Mouse (Mus musculus): Measurements from ENCODE around the gene Col28a1.
"Not testable (repeated sequence)": the region's sequence is repeated elsewhere in the genome, so short reads cannot be mapped to it uniquely, and the experiment has no call there.

Gene Col28a1

DNA sequence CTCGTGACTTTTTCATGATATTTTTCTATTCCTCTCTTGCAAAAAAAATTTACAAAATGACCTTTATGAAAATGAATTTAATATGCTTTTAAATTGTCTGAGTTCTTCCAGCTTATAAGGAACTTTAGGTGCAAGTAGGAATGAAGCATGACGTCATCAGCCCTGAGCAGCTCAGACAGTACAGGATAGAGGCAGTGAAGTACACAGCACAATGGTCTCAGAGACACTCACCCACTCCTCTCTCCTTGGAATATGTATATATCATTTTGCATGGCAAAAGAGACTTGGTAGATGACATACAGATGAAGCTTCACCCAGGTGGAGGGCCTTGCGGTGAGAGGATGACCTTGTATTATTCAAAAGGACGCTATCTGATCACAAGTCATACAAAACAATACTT is 197.7 kb downstream of the Col28a1 start:
- DNase-seq (ENCODE audit: low spot score in 2 of 2) = no peak

DNA sequence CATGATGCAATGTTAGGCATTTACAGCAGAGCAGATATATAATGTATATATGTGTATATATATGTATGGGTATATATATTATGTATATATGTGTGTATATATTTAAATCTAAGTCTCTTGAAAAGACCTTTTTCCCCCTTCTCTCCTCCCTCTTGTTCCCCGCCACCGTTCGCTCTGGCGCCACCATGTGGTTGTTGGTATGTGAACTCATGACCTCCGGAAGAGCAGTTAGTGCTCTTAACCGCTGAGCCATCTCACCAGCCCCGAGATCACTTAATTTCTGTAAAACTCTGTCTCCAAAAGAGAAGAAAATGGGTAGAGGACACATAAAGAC is 208.8 kb downstream of the Col28a1 start:
- peak in 1 of 2 experiments; percentile 72 for DNase-seq (ENCODE audit: low spot score in 2 of 2)

DNA sequence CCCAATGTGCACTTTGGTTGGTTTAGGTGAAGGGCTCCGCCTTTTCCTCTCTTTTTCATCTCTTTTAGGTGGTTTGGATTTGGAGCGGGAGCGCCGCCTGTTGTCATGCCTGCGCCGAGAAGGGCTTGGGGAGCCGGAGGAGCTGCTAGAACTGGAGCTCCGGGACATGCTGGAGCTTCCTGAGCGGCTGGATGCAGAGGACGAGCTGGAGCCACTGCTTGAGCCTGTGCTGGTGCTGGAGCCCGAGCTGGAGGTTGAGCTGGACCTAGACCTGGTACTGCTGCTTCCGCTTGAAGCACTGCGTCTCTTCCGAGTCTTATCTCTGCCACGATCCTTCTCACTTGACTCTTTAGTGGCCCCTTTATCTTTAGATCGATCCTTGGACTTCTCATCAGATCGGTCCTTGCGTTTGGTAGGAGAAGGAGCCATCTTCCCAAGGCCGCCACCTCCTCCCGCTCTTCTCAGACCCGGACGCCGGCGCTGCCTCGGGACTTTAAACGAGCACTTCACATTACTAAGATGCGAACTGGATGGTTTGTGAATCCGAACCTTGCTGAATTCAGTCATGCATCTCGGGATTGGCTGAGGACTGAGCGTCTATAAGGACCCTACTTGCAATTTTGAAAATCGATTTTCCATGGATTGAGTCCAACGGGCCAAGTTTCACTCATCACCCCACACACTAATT is 209.3 kb downstream of the Col28a1 start:
- DNase-seq (ENCODE audit: low spot score in 2 of 2) = not testable (repeated sequence)

DNA sequence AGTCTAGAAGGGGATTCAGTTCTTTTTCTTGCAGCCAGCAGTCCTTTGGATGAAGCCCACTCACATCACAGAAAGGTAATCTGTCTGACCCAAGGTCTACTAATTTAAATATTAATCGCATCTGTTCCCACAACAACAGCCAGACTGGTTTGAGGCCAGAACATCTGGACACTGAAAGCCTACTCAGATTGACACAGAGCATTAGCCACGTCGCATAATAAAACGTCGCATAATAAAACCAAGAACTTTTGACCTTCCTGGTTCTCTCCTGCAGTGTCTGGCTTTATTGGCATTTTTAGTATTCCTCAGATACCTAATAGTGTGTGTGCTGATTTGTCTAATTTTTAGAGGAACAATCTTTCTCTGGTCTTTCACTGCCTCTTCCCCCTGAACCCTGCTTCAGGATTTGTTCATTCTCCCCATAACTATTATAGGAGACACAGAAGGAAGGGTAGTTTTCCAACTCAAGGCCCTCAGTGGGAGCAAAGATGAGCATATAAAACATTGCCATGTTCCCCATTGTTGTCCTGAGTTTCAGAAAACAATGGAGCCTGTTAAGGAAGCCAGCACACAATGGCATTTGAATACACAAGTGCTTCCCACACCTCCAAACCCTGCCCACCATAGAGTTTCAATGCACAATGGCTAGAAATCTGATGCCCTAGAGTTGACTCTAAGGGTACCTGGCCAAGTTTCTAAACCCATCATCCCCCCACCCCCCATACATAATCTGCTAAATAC is 221.2 kb downstream of the Col28a1 start:
- no peak for DNase-seq (ENCODE audit: low spot score in 2 of 2)

DNA sequence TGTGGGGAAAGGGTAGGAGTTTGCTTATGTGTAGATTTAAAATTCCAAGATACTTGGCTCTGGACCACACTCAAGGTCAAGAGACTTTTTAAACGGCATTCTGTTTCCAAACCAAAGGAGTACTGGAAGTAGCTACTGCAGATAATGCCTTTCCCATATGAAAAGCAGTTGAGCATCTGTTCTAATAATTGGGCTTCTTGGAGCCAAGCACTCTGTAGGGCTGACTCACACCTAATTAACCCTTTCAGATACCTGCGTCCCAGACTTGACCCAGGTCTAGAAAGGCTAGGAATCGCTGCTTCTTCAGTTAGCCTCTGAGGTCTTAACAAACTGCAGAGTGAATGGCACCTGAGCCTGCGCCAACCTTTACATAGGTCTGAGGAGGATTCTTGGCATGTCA is 223.0 kb downstream of the Col28a1 start:
- DNase-seq (ENCODE audit: low spot score in 2 of 2) = no peak

- DNase-seq (ENCODE audit: low spot score in 2 of 2) = peak in 1 of 2 experiments; percentile 28
These were observed 226.4 kb downstream of the Col28a1 start for GRCm38 (mm10) chr6:7965833-7966522.

- DNase-seq (ENCODE audit: low spot score in 2 of 2) = no peak
These were observed 229.7 kb downstream of the Col28a1 start for GRCm38 (mm10) chr6:7962749-7963148.

GRCm38 (mm10) chr6:7952208-7952607 is 240.2 kb downstream of the Col28a1 start:
- no peak for DNase-seq (ENCODE audit: low spot score in 2 of 2)

DNA sequence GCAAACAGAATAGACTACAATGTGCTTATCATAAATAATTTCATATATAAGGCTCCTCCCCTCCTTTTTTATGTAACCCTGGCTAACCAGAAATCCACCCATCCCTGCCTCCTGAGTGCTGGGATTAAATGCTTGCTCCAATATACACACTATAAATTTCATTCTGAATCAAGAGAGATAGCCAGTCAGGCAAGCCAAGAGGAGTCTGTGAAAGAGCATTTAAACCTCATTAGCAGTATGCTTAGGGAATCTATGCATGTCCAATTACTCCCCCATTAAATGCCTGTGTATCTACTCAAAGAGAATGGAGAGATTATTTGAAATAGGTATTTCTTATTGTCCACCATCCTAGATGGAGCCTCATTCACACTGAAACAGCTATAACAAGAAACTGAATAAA is 240.6 kb downstream of the Col28a1 start:
- DNase-seq (ENCODE audit: low spot score in 2 of 2) = no peak
